Mouse (Mus musculus) bone marrow, adult 2 months (tissue): ENCODE measurements around the gene Speer4d.
"Not testable (repeated sequence)": the region's sequence is repeated elsewhere in the genome, so short reads cannot be mapped to it uniquely, and the experiment has no call there.

Experiments
- CTCF ChIP-seq: fragments of 200-500 bp; IDR thresholded peaks from 2 replicates; pipeline ENCODE4 v1.5.1; 2011; ENCODE audit warnings: low read length, control low read depth; ENCODE audit not compliant: control insufficient read depth, insufficient read depth
- POLR2A ChIP-seq: fragments of 200-500 bp; IDR thresholded peaks from 2 replicates; pipeline ENCODE4 v1.6.1; 2011; ENCODE audit warnings: low read depth, mild to moderate bottlenecking, control low read depth, low read length, borderline replicate concordance; ENCODE audit not compliant: control insufficient read depth

GRCm38 (mm10) chr5:15603008-15603407, 15.9 kb upstream of the Speer4d start:
- not testable (repeated sequence) for TF ChIP-seq POLR2A, CTCF
